Comparison of ENCODE assay signal across 9 mouse cellular contexts in genomic region chr16:28880756-28881155, GRCm38 (mm10). TPM values are rescaled to one million over a fixed set of nuclear protein-coding genes. Genes with fewer than 3 reads are reported as not detected.
DNase-seq lines count a peak whose midpoint lies in the region; ATAC-seq lines count a peak whose summit lies in the region.
"Had no signal": no experiment of that assay in that cellular context is flagged by ENCODE, and none has a peak within 500 bp of the region (broad histone marks: within the 10 kb centered on the region; RNA-seq: fewer than 3 reads in every experiment).

No protein-coding gene starts in this region.

- intact Hi-C loops in left cerebral cortex, postnatal 36 days (cut with DNase I): no loop called here
- intact Hi-C loops in heart, postnatal 36 days (cut with DNase I): loop anchor here (5.0 kb wide), 1 partner anchor 47 kb away; the partner anchor contains the start of gene Mb21d2

- H3K9ac ChIP-seq in lung, embryonic 16.5 days (ENCODE audit: low read length): no peak overlapping the region
- H3K9ac ChIP-seq in hindbrain, embryonic 14.5 days: no peak overlapping the region
- H3K9ac ChIP-seq in liver, embryonic 11.5 days (ENCODE audit: low read depth, low read length): no peak overlapping the region

- H3K36me3 ChIP-seq in lung, embryonic 16.5 days (ENCODE audit: control insufficient read depth, insufficient read depth, low read length): no peaks in the 10 kb centered on the region
- no peaks in the 10 kb centered on the region for H3K36me3 ChIP-seq in hindbrain, embryonic 14.5 days (replicated peaks; ENCODE audit: control insufficient read depth, insufficient read depth)
- H3K36me3 ChIP-seq in liver, embryonic 11.5 days (ENCODE audit: control insufficient read depth, insufficient read depth, low read length): no peaks in the 10 kb centered on the region

- no peaks in the 10 kb centered on the region for H3K27me3 ChIP-seq in lung, embryonic 16.5 days (ENCODE audit: control insufficient read depth, insufficient read depth, low read depth, low read length)
- no peaks in the 10 kb centered on the region for H3K27me3 ChIP-seq in hindbrain, embryonic 14.5 days (ENCODE audit: control insufficient read depth, insufficient read depth, low read length)
- H3K27me3 ChIP-seq in liver, embryonic 11.5 days (replicated peaks; ENCODE audit: control insufficient read depth, insufficient read depth, low read length): no peaks in the 10 kb centered on the region

- H3K27ac ChIP-seq in lung, embryonic 16.5 days (ENCODE audit: low read length): no peak overlapping the region
- no peak overlapping the region for H3K27ac ChIP-seq in hindbrain, embryonic 14.5 days
- no peak overlapping the region for H3K27ac ChIP-seq in liver, embryonic 11.5 days (ENCODE audit: low read depth, low read length)

- 6% methylated on average over 8 of the region's 8 CpGs for WGBS in lung, embryonic 16.5 days
- 8% methylated on average over 8 of the region's 8 CpGs for WGBS in hindbrain, embryonic 14.5 days
- WGBS in liver, embryonic 11.5 days: 33% methylated on average over 8 of the region's 8 CpGs

- no peaks in the 10 kb centered on the region for H3K9me3 ChIP-seq in lung, embryonic 16.5 days (ENCODE audit: control insufficient read depth, low read length)
- no peaks in the 10 kb centered on the region for H3K9me3 ChIP-seq in hindbrain, embryonic 14.5 days (ENCODE audit: control insufficient read depth, low read length)
- no peaks in the 10 kb centered on the region for H3K9me3 ChIP-seq in liver, embryonic 11.5 days (ENCODE audit: control insufficient read depth, low read length)

- no peak for DNase-seq in lung, adult 18-20 months
- no peak for DNase-seq in hindbrain, embryonic 14.5 days (ENCODE audit: low spot score)
- DNase-seq in liver, embryonic 11.5 days (ENCODE audit: low spot score): no peak
- DNase-seq in testis, postnatal 14 days (ENCODE audit: low spot score): peak; percentile 40
- no peak for DNase-seq in thymus, postnatal 4 days
- no peak for DNase-seq in left cerebral cortex, postnatal 36 days (ENCODE audit: low spot score in 2 of 2)
- no peak for DNase-seq in heart, postnatal 36 days

- H3K4me3 ChIP-seq in lung, embryonic 16.5 days (ENCODE audit: low read length): no peak overlapping the region
- H3K4me3 ChIP-seq in hindbrain, embryonic 14.5 days (replicated peaks; ENCODE audit: low read length): no peak overlapping the region
- H3K4me3 ChIP-seq in liver, embryonic 11.5 days (ENCODE audit: low read depth, low read length): no peak overlapping the region

- no peak overlapping the region; the same call in 1 of the 2 replicates for H3K4me2 ChIP-seq in lung, embryonic 16.5 days (ENCODE audit: low read depth, low read length)
- H3K4me2 ChIP-seq in hindbrain, embryonic 14.5 days (replicated peaks): peak overlapping the region; percentile 4; the same call in 1 of the 2 replicates
- no peak overlapping the region; the same call in 1 of the 2 replicates for H3K4me2 ChIP-seq in liver, embryonic 11.5 days

- peaks cover 33% of the 10 kb centered on the region for H3K4me1 ChIP-seq in lung, embryonic 16.5 days (replicated peaks; ENCODE audit: control insufficient read depth, insufficient read depth, low read length)
- H3K4me1 ChIP-seq in hindbrain, embryonic 14.5 days (replicated peaks; ENCODE audit: control insufficient read depth, insufficient read depth, low read length): peaks cover 28% of the 10 kb centered on the region
- H3K4me1 ChIP-seq in liver, embryonic 11.5 days (replicated peaks; ENCODE audit: control insufficient read depth, insufficient read depth, low read length): peaks cover 9% of the 10 kb centered on the region

- ATAC-seq in lung, embryonic 16.5 days (ENCODE audit: low read depth): peak; percentile 23; the same call in 1 of the 2 replicates
- peak; percentile 38; the same call in 1 of the 2 replicates for ATAC-seq in hindbrain, embryonic 14.5 days (ENCODE audit: low FRiP score)
- peak; percentile 50; the same call in 1 of the 2 replicates for ATAC-seq in liver, embryonic 11.5 days (replicated peaks; ENCODE audit: low FRiP score)

RNA-seq across cellular contexts. Expression of gene Mb21d2, which starts 48.7 kb away (rescaled TPM):
- 5.5 and 5.6 TPM in 2 replicates for polyA plus RNA-seq in lung, embryonic 16.5 days (2015; fragmentation: Nextera tagmentation; extraction: Ambion mirVana)
- 19.5 and 23.0 TPM in 2 replicates for polyA plus RNA-seq in hindbrain, embryonic 14.5 days (2014; fragmentation: Nextera tagmentation; extraction: Ambion mirVana)
- polyA plus RNA-seq in liver, embryonic 11.5 days (2014; fragmentation: Nextera tagmentation; extraction: Ambion mirVana): 4.2 and 4.7 TPM in 2 replicates
- 10 to 100 TPM; 35.8 to 44.1 TPM for total RNA-seq in left cerebral cortex, postnatal 36 days (2021)
- 10 to 100 TPM in 1 of 2 experiments, 1 to 10 TPM in 1; 7.5 to 10.3 TPM for total RNA-seq in heart, postnatal 36 days (2021)
- total RNA-seq: MEL had no signal
